Mouse (Mus musculus) brown adipose tissue, adult 24 weeks (tissue): ENCODE measurements at regions not wholly inside any gene's neighbourhood (a gene's known extent, or its start where the extent isn't known, plus 50 kb on each side); places are given as distances from the start of the nearest gene placed in this dataset.

Experiments
- H3K27ac ChIP-seq: fragments of 200-500 bp; replicated peaks from 2 replicates; pipeline ENCODE4 v1.5.1; 2012; ENCODE audit warnings: low read depth, mild to moderate bottlenecking, low read length
- H3K4me1 ChIP-seq: fragments of 200-500 bp; 2 replicates; pipeline ENCODE4 v1.6.1; 2012; ENCODE audit warnings: low read length, mixed read lengths; ENCODE audit not compliant: control insufficient read depth, insufficient read depth, insufficient read length
- H3K4me3 ChIP-seq: fragments of 200-500 bp; 2 replicates; pipeline ENCODE4 v1.5.1; 2012; ENCODE audit warnings: low read depth, mild to moderate bottlenecking, low read length, moderate library complexity; ENCODE audit not compliant: insufficient read depth

- H3K27ac ChIP-seq, result no peak overlapping the region
- no peak overlapping the region for H3K4me3 ChIP-seq
- H3K4me1 ChIP-seq, result no peaks in the 10 kb centered on the region
Observed at GRCm38 (mm10) chr10:107221151-107221650, 50.3 kb upstream of the Lin7a start.
